Mouse (Mus musculus) R1 (cell line): Measurements from ENCODE around the gene Gm37240.

Experiments used
- DNase-seq: peaks from one replicate; pipeline ENCODE4 v3.0.0-alpha.2; 2018; ENCODE audit warnings: low read depth, low spot score

The Gm37240 gene

GRCm38 (mm10) chr3:85878911-85879310 lies 8.4 kb downstream of the Gm37240 start:
- DNase-seq = no peak

GRCm38 (mm10) chr3:85863996-85864395 lies 23.3 kb downstream of the Gm37240 start:
- no peak for DNase-seq

DNA sequence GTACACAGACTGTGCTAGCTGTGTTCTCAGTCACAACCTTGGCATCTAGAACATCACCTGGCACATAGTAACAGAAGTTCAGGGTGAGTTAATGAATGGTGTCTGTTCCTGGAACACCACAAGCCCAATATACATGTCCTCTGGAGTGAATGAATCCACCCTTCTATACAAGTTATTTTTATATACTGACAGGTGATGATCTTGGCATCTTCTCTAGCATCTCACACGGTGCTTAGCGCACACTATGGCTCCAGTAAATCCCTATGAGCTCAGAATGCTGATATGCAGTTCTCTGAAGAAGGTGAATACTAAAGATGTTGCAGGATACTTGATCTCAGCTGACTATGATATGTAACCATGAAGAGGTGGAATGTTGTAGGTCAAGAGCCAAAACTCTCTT lies 24.4 kb downstream of the Gm37240 start:
- no peak for DNase-seq

GRCm38 (mm10) chr3:85860996-85861395 lies 26.3 kb downstream of the Gm37240 start:
- no peak for DNase-seq

DNA sequence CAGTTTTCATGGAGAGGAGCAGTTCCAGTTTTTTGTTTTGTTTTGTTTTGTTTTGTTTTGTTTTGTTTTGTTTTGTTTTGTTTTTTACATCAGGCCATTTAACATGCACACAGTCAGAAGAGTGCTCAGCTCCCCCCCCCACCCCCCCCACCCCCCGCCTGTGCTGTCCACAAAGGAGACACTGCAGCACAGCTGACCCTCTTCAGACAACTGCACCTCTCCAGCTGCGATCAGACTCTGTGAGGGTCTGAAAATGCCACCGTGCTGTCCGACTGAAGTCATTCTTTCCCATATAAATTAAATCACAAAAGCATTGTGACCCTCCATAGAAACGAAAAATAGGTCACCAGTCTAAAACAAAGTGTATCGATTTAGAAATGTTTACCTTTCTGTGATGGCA lies 28.0 kb downstream of the Gm37240 start:
- no peak for DNase-seq

GRCm38 (mm10) chr3:85858140-85859135 lies 28.9 kb downstream of the Gm37240 start:
- DNase-seq = no peak

DNA sequence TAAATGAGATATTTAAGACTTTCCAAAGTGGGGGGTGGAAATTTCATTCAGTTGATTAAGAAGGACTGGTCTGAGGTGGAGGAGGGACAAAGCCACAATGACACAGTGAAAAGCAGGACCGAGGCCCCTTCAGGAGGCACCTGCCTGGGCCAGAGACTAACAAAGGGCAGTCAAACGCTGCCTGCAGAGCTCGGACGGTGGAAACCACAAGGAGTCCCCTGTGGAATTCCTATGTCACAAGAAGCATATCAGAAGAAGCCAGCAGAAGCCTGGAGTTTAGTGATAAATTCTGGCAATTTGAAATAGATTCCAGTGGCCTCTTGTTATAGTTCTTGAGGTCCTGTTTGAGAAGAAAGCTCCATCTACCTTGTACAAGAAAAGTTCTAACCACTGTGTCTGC lies 30.2 kb downstream of the Gm37240 start:
- DNase-seq = no peak

- DNase-seq = no peak
Measured at GRCm38 (mm10) chr3:85855947-85856346, 31.4 kb downstream of the Gm37240 start.

- no peak for DNase-seq
Measured at GRCm38 (mm10) chr3:85855043-85855442, 32.3 kb downstream of the Gm37240 start.

- no peak for DNase-seq
Measured at GRCm38 (mm10) chr3:85854143-85854542, 33.2 kb downstream of the Gm37240 start.

DNA sequence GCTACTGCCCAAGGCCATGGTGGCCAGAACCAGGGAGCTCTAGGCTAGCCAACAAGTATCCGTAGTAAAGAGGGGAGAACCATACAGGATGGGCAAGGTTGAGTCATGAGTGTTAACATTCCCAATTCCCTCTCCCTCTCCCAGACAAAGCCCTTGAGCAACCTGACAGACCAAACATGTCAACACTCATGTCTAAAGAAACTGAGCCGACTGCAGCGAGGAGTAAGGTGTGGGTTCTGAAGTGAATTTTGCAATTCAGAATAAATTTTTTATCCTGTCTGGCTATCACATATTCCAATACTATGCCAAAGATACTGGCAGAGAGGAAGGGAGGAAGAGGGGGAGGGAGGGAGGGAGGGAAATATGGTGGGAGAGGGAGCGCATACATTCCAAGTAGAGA lies 33.6 kb downstream of the Gm37240 start:
- DNase-seq = no peak

GRCm38 (mm10) chr3:85850079-85850478 lies 37.2 kb downstream of the Gm37240 start:
- no peak for DNase-seq

DNA sequence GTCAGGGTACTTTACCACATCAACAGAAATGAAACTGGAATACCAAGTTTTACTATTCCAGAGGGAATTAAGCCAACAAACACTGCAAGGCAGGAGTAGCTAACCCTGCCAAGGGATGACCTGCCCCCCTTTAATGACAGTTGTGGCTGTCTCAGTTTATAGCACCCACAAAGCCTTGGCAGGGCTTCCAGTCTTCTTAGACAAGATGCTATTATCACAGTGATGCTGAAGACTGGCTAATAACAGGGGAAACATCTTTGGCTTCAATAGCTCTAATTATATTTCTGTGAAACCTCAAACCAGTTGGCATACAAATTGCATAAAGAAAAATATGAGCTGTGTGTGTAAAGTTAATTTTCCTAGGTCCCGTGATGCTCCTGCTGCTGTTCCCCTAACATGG lies 41.0 kb downstream of the Gm37240 start:
- DNase-seq = no peak

DNA sequence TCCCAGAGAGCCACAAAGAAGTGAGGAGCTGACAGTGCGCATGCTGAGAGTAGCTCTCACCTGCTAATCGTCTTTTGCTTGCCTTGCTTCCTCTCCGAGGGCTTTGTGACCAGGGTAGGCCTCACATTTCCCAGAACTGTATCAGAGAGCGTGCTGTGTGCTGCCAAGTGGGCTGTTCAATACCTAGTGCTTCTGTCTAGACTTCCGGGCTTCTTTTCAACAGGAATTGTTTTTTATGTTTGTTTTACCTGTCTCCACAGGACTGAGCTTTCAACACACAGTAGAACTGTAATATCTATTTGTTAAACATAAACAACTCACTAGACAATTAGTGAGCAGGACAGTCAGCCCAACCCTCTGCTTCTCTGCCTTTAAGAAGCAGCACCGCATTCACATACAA lies 42.0 kb downstream of the Gm37240 start:
- DNase-seq = no peak

GRCm38 (mm10) chr3:85842881-85843218 lies 44.5 kb downstream of the Gm37240 start:
- no peak for DNase-seq

- DNase-seq = no peak
Measured at GRCm38 (mm10) chr3:85842177-85842880, 45.0 kb downstream of the Gm37240 start.

GRCm38 (mm10) chr3:85841454-85842176 lies 45.7 kb downstream of the Gm37240 start:
- no peak for DNase-seq

GRCm38 (mm10) chr3:85833627-85834026 lies 53.7 kb downstream of the Gm37240 start:
- DNase-seq = no peak

- peak; percentile 53 for DNase-seq
Measured at GRCm38 (mm10) chr3:85832490-85833155, 54.7 kb downstream of the Gm37240 start.

DNA sequence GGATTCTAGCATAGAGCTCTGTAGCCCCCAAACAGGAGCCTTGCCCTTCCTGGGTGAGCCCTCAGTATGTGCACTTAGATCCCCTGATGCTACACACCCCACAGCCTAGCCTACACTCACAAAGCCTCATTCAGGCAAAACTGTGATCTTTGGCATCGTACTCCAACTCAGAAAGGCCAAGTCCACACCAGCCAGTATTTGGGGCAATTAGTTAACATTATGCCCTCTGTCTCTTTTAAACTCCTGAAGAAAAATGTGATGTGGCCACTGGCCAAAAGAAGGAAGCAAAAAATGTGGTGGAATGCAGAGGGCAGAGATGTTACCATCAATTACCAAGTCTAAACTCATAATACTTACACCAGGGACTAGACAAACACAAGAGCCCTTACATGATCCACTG lies 55.5 kb downstream of the Gm37240 start:
- no peak for DNase-seq

DNA sequence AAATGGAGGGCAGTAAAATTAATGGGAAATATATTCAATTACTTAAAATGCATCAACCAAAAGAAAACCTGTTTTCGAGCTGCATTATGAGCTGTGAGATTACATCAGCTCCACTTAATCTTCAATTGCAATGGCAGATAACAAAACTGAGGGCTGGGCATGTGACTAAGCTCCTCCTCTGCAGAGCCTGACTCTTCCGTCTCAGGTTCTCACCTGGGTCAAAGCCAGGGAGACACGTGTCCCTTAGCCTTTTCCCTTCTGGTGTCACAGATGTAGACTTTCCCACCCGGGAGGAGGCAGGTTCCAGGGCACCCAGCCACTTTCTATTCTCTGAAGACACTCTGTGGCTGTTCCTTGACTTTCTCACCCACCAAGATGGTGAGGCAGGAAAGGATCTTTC lies 58.3 kb downstream of the Gm37240 start:
- DNase-seq = no peak

DNA sequence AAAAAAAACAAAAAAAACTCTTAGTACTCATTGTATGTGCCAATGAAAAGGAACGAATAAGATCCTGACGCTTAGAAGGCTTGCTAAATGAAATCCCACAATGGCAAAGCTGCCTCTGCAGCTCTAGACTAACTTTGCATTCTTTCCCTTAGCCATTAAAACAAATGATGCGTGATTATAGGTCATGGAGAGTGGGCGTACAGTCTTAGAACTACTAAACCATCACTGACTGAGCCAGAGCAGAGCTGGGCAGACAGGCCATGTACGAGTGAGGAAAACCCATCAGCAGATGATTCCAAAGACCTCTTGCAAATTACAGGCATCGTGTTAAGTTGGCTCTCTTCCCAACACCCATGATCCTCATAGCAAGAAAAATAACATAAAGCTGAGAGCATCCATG lies 59.5 kb downstream of the Gm37240 start:
- DNase-seq = no peak
